Mouse (Mus musculus): Measurements from ENCODE around the gene Bace2. TPM values are rescaled to one million over a fixed set of nuclear protein-coding genes. Genes with fewer than 3 reads are reported as not detected.

Bace2 gene
- polyA plus RNA-seq (2012; rRNA removed), result 46.3 and 49.5 TPM in 2 replicates

DNA sequence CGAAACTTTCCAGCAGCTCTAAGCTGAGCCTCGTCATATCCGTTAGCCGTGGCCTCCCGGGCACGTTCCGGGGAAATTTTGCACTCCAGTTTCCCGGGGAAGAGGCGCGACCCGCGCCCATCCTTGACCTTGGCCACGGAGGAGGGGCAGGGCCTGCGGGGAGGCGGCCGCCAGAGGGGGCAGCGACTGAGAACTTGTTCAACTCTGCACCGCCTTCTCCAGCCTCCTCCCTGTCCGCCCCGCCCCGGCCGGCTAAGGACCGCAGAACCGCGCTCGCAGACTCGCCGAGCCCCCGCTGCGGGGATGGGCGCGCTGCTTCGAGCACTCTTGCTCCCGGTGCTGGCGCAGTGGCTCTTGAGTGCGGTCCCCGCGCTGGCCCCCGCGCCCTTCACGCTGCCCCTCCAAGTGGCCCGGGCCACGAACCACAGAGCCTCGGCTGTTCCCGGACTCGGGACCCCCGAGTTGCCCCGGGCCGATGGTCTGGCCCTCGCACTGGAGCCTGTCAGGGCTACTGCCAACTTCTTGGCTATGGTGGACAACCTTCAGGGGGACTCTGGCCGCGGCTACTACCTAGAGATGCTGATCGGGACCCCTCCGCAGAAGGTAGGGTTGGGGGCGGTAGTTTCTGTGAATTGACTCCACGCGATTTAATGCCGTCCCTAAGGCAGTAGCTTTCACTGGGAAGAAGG lies at the start of gene Bace2:
TSS of gene Bace2 (plus strand) at position 244 of the 689 bp plus-strand sequence.
- peak; percentile 72 for DNase-seq (ENCODE audit: low spot score)

DNA sequence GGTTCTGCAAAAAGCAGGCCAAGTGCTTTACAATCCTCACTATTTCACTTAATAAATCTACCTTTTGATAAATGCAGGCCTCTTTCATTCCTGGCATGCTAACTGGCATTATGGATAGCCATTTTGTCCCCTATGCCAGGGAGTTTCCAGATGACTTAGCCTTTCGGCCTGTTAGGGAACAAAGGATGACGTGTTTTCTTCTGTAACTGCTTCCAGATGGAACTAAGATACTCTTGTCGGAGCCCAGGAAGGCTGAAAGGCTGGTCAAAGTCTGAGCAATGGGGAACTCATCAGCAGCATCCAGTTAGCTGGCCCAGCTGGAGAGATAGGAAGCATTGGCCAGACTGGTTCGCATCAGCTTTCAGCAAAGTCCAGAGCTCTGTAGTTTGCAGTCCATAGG lies 48.9 kb upstream of the Bace2 start:
- no peak for DNase-seq (ENCODE audit: low spot score)

DNA sequence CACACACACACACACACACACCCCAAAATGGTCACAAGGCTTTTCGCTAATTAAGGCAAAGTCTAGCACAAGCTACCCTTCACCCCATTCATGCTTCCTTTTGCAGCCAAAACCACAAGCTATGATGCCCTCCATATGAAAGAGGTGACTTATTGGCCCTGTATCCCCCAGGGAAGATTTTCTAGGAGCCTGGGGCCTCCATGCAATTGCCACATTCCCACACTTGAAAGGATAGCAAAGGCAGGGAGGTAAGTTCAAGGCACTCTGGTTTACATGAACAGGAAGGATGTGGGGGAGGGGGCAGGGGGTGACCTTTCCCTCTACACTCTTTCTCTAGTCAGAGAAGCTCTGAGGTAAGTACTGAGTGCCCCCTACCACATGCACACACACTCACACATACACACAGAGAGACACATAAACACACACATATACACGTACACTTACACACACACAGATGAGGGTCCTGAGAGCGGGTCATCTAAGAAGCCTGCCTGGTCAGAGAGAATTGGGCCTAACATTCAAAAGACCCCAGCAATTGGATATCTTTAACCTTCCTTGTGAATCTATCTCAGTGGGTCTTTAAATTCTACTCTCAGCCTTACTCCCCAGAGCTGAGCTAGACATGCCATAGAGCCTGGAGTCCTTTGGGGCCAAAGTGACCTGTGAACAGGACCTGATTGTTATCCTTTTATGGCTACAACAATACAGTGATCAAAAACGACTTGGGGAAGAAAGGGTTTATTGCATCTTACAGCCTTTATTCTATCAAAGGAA lies 46.6 kb upstream of the Bace2 start:
- no peak for DNase-seq (ENCODE audit: low spot score)

DNA sequence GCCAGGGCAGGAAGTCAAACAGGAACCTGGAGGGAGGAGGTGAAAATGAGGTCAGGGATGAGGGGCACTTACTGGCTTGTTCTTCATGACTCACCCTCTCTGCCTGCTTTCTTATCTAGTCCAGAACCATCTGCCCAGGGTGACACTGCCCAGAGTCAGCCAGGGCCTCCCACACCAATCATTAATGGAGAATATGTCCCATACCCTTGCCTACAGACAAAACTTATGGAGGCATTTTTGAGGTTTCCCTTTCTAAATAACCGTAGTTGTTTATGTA lies 46.0 kb upstream of the Bace2 start:
- DNase-seq (ENCODE audit: low spot score), result no peak

DNA sequence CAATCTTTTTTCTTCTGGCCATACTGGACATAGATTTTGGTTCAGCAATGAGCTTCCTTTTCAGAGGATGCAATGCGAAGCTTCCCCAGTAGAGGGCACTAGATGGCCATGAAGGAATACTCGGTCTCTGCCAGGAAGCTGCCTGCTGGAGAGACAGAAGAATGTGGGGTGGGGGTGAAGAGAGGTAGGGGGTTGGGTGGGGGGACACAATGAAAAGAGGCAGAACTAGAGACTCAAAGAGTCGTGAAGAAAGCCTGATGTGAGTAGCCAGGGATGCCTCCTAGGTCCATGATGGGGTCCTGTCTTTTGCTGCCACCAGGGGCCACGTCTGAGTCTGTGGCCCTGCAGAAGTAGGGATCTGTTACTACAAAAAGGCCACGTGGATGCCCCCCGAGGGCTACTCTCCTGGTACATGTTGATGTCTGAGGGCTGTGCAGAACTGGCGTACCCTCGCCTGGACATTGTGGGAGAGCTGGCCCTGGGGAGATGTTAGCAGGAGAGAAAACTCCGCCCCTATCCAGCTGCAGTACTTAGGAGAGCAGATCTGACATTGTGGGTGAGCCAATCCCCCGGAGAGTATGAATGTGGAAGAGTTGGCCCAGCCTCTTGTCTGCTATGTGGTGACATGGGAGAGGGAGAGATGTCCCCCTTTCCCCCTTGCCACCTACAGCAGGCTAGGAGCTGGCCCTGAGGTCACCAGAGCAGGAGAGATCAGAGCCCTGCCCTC lies 43.4 kb upstream of the Bace2 start:
- DNase-seq (ENCODE audit: low spot score), result peak; percentile 36

DNA sequence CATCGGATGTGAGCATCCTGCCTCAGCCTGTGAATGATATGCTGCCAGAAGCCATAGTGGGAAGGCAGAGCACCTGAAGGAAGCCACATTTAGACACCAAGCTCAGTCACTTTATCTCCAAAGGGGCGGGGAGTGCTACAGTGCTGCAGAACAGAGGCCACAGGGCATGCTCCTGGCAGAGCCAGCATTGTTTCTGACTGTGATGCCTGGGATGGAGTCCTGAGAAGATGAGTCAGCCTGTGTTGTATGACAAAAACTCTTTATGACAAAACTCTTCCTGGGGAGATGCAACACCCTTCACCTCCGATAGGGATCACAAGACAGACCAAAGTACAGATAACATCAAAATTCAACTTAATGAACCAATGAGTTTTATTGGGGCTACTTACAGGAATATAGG lies 35.0 kb upstream of the Bace2 start:
- DNase-seq (ENCODE audit: low spot score), result no peak

DNA sequence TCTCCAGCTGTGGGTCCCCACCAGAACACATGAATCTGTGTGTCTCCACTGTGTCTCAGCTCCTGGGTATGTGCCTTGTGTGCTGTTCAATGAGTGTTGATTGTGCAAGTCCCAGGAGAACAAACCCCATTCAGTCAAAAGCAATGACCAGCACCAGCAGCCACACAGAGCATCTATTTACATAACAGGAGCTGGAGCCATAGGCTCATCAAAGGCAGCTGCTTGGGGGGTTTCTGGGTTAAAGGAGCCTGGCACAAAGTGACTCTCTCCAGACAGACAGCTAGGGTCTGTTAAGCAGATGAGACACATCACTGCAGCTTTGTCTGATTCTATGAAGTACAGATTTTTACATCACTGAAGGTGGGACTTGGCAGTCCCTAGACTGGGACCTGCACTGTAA lies 33.9 kb upstream of the Bace2 start:
- DNase-seq (ENCODE audit: low spot score), result no peak

DNA sequence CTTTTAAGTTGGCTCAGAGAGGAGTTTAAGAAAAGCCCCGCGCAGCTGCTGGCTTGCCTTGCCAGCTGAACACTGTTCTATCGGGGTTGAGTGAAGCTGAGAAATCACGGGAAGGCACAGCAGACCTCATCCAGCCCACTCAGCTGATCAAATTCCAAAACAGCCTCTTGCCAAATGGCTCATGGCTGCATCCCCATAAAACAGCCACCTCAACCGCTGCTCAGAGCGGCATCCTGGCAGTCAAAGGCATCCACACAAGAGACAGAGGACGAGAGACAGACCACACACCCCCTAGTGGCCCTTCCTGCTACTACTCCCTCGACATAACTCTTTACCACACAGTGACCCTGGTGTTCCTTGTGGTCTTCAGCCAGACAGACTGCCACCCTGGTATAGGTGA lies 30.6 kb upstream of the Bace2 start:
- DNase-seq (ENCODE audit: low spot score), result no peak

DNA sequence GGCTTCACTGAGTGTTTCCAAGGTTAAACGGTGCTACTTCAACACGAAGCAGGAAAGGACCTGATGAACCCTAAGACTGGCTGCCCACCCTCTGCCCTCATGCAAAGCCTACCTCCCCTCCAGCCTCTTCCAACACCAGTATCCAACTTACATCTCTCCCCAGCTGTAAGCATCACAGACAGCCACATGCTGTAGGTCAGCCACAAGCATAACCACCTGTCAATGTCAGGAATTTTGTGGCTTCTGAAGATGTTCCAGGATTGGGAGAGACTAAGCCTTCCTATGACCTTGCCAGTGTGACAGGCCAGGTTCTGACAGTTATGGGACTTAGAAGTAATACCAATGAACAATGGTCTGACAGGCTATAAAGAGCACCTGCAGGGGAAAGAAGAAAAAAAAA lies 27.9 kb upstream of the Bace2 start:
- DNase-seq (ENCODE audit: low spot score), result no peak

DNA sequence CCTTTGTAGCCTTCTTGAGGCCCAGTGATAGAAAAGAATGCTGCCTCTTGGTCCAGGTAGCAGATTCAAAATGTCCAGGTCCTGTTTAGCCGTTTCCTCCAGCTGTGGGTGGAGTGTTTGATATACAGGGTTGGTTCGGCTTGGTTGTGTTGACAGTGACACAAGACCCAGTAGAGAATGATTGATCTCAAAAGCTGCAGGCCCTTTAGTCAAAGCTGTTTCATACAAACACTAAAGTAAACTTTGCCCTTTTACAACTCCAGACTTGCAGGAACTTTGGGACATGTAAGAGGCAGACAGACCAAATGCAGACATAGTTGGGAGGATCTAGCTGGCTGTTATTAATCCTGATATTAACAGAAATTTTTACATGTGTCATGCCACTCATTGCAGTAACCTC lies 3.5 kb upstream of the Bace2 start:
- DNase-seq (ENCODE audit: low spot score), result no peak

DNA sequence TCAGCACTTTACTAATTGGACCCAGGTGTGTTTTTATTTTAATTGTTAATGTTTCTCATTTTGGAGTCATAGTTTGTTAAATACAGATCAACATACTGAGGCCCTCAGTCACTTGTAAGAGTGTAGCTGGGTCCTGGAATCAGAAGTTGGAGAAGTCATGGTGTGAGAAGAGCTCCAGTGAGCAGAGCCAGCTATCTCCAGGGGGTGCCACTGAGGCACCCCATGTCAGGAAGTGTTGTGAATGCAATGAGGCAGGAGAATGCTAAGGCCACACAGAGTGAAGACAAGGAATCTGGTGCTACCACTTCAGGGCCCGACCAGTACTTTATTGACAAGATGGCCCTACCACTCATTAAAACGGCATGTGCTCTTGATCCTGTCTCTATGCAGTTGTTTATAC lies 1.9 kb upstream of the Bace2 start:
- DNase-seq (ENCODE audit: low spot score), result no peak

DNA sequence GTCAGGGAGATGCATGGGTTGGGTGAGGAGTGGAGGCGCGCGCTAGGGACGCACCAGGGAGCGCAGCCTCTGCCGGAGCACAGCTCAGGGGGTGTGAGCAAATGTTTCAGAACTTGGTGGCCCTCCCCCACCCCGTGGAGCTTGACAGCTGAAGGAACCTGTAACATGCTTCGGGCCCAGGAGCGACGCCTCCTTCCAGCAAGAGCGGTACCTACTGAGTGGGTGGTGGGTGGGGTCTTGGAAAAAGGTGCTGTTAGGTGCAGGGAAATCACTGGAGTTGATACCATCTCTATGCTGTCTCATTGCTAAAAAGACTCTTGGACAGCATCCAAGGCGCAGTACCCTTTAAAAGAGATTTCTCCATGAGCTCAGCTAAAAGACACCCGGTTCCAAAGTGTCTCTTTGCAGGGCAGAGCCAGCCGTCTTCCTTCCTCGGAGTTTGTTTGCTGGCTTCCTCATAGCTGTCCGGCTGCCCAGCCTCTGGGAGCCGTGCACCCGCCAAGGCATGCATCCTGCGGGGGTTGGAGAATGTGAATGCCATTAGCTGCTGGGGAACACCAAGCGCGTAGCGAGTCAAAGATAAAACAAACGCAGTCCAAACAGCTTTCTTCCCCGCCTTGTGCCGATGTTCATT lies 763 bp downstream of the Bace2 start:
- peak; percentile 44 for DNase-seq (ENCODE audit: low spot score)

DNA sequence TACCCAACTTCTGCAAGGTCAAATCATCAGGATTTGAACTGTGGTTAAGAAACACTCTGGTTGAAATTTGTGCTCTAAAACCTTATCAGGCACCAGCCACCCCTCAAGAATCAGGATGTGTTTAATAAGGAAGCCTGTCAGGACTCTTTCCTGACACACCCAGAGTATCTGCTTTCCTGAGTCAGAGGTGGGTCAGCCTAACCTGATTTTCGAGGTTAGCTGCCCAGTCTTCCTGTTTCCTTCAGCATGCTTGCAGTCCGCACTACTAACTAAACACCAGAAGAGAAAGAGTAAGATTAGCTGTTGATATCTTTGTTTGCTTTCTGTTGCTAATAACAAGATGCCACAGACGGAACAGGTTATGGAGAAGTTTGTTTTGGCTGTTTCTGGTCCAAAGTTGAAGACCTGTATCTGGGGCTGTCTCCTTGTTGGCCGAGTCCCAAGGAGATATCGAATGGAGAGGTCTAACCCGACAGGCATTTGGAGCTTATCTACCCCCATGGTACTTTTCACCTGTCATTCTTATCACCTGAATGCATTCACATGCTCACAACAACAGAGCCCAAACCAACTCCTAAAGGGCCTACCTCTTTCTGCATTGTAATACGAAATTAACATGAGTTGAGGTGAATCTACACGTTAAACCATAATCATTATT lies 5.8 kb downstream of the Bace2 start:
- no peak for DNase-seq (ENCODE audit: low spot score)

DNA sequence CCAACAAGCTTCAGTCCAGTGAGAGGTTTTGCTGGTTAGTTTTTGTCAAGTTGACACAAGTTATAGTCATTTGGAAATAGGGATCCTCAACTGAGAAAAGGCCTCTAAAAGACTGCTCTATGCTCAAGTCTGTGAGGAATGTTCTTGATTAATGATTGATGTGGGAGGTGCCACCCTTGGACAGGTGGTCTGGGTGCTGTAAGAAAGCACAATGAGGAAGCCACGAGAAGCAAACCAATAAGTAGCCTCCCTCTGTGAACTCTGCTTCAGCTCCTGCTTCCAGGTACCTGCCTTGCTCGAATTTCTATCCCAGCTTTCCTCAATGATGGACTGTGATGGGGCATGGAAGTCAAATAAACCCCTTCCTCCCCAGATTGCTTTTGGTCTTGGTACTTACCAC lies 9.6 kb downstream of the Bace2 start:
- DNase-seq (ENCODE audit: low spot score), result no peak

DNA sequence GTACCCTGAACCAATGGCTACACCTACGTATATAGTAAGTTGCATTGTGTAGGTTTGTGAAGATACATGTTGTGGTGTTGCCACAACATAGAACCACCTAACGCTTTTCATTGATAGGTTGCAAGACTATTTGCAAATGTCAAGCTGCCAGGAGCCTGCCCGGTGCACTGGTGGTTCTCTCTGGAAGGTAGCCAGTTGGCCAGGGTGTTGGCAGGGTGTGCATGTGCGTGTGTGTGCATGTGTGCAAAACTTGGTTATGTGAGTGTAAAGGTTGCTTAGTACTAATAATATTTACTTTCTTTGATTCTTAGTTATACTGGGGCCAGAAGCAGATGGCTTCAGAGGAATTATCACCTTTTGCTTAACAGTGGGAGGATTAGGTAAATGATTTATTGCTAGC lies 13.7 kb downstream of the Bace2 start:
- no peak for DNase-seq (ENCODE audit: low spot score)

DNA sequence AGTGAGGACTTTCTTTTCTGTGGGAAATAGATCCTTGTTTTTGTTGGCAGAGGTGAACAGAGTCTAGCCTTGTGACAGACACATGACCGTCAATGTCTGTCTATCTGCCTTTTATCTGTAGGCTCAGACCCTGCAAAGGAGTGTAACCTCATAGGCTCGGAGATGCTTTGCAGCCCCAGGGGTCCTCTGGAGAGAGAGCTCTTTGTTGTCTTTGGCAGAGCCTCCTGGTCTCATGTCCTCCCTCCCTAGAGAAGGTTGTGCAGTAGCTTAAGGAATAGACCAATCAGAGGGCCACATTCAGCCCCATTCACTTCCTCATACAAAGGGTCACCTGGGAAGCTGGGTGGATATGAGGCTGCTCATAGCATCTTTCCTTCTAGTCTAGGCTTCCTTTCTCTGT lies 31.4 kb downstream of the Bace2 start:
- DNase-seq (ENCODE audit: low spot score), result no peak

DNA sequence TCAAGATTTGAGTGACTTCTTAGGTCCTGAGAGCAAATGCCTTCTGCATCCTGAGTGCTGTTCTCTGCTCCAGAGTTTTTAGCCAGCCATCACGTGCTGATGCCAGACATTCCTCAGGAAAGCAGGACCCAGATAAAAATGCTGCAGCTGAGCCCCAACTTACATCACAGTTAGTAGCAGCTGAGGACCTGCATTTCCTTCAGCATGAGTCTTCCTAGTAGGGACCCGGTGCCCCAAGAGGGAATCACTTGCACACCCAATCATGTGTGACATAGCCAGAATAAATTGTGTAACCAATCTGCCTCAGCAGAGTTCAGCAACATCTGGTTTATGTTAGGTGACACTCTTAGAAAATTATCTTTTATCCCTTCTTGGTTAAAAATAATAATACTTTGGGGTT lies 34.7 kb downstream of the Bace2 start:
- no peak for DNase-seq (ENCODE audit: low spot score)

DNA sequence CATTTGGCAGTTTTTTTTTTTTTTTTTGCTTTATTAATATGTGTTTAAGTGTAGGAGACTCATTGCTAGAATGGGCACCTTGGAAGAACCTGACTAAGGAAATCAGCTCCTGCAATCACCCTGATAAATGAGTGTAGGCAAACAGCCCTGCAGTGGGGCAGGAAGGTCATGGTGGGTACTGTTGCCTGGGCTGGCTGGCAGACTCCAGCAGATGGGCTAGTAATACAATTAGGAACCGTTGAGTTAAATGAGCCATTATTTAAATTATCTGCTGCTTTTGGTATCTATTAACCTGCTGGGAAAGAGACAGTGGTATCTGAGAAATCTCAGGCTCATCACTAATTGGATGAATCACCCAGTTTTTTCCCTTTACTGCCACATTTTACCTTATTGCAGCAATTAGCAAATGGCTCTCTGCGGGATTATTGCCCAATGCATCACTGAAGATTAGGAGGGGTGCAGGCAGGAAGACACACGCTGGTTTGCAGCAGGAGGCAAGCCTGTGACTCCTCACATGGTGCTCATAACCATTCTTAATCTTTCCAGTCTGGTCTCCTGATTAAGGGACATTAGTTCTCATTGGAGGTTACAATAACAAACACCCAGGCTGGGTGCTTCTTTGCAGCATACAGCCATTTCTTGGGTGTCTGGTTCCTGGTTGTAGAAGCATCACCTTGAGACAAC lies 35.3 kb downstream of the Bace2 start:
- no peak for DNase-seq (ENCODE audit: low spot score)

DNA sequence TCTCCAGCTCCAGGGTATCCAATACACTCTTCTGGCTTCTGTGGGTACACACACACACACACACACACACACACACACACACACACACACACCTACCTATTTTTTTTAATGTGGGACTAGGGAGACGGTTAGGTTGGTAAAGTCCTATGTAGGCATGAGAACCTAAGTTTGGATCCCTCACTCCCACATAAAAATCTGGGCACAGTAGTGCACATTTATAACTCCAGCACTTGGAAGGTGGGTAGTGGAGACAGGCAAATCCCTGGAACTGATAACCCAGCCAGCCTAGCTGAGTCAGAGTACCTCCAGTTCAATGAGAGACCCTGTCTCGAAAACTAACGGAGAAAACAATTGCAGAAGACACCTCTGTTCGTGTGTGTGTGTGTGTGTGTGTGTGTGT lies 39.9 kb downstream of the Bace2 start:
- DNase-seq (ENCODE audit: low spot score), result no peak

DNA sequence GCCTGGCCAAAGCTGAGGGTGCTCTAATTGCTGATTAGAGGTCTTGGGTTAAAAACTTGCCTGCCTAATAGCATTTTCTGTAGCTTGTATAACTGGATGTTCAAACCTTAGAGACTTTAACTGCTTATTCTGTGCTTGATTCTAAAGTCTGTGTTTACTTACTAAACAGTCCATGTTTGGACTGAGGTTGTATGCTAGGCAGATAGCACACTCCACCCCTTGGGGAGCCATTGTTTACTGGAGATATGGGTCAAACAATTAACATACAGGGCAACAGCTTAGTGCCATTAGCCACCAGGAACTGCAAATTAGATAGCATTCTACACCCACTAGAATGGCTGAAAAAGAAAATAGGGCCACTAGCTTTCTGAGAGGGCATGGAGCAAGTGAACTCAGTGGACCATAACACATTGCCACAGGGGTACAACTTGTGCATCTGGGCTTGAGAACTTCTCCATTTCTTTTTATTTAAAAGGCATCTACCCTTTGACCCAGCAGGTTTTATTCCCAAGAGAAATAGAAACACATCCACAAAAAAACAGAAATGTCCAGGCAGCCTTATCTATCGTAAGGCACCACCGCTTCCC lies 41.5 kb downstream of the Bace2 start:
- DNase-seq (ENCODE audit: low spot score), result no peak

DNA sequence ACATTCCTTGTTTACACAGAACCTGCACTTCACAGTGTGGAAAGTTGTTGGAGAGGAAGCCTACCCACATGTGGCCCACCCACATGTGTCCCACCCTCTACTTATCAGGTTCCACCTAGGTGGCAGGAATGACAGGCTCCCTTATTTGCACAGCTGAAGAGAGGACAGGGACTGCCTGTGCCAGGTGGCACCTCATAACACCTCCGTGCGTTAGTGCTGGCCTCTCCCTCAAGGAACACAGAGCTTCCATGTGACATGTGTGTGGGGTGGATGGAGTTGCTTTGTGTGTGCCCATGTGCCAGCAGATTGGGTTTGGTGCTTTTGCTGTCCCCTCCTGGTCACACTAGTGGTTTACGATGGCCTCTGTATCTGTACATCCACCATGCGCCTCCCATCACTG lies 43.4 kb downstream of the Bace2 start:
- DNase-seq (ENCODE audit: low spot score), result no peak

All from urinary bladder, adult 2 months (tissue).